Mouse (Mus musculus) right cerebral cortex, adult 2 months (tissue): Measurements from ENCODE around the gene Tmem97.

Source experiments
- DNase-seq, 2 experiments: peaks; one replicate each; pipeline ENCODE4 v3.0.0; 2021 to 2022; ENCODE audit warnings: low spot score in 2 of 2

Gene Tmem97

DNA sequence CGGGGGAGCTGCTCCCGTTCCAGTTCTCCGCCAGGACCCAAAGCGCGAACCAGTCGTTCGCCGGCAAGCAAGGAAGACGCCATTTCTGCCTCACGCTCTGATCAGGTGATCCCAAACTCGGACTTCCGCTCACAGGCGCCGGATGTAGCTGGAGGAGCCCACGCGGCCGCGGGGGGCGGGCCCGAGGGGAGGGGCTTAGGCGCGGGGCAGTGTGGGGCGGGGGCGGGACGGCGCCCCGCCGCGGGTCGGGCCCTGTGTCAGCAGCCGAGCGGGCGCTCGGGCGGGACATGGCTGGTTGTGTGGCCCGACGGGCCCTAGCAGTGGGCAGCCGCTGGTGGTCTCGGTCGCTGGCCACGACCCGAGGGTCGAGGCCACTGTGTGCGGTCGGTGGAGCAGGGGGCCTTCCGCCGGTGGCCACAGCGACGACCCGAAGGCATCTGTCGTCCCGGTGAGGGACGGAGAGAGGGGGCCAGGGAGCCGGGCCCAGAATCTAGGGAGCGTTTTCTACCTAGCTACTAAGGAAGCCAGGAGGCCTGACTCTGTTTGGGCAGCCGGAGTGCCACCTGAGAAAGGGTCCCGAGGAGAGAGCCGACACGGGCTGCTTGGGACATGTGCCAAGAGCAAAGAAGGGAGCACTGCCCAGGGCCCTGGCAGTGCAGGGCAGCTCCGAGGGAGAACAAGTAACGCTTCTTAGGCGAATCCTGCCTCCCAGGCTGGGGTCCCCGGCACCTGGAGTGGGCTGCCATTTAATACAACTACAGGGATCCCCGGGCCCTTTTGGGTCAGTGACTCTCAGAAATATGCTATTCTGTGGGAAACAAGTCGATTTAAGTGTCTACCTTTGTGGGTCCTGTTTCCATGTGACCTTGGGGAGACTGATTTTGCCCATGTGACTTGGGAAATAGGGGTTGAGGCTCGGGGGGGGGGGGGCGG is 38.3 kb downstream of the Tmem97 start, which contains the start of the genes Tmem199 and Poldip2:
Gene Tmem199 (minus strand): TSS at position 148 of the 933 bp plus-strand sequence.
Gene Poldip2 (plus strand): TSS at position 169 of the 933 bp plus-strand sequence.
- DNase-seq: peak; percentile 85 to 89

DNA sequence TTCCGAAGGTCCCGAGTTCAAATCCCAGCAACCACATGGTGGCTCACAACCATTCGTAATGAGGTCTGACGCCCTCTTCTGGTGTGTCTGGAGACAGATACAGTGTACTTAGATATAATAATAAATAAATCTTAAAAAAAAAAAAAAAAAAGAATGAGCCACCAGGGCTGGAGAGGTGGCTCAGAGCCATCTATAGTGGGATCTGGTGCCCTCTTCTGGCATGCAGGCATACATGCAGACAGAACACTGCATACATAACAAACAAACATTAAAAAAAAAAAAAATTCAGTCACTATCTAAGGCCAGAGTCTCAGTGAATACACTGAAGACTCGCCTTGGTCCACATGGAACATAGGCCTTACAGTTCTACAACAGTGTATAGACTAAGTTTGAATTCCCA is 41.4 kb downstream of the Tmem97 start:
- DNase-seq: no peak

GRCm38 (mm10) chr11:78505430-78505829 is 45.1 kb downstream of the Tmem97 start:
- no peak for DNase-seq

- no peak for DNase-seq
Observed at GRCm38 (mm10) chr11:78502909-78503650, 47.5 kb downstream of the Tmem97 start, which contains the start of gene Sebox. Gene Sebox, plus strand, starts transcription at chr11:78503447.

GRCm38 (mm10) chr11:78501529-78501928 is 49.0 kb downstream of the Tmem97 start:
- no peak for DNase-seq

- DNase-seq: no peak
Observed at GRCm38 (mm10) chr11:78500623-78501202, 49.9 kb downstream of the Tmem97 start.

DNA sequence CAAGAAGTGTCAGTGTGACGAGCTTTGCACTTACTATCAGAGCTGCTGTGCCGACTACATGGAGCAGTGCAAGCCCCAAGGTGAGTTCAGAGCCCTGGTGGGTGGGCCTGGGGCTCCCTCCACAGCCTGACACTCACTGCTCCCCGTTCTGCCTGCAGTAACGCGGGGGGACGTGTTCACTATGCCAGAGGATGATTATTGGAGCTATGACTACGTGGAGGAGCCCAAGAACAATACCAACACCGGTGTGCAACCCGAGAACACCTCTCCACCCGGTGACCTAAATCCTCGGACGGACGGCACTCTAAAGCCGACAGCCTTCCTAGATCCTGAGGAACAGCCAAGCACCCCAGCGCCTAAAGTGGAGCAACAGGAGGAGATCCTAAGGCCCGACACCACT is 51.0 kb downstream of the Tmem97 start:
- DNase-seq: no peak

- DNase-seq: no peak
Observed at GRCm38 (mm10) chr11:78499004-78499403, 51.6 kb downstream of the Tmem97 start, which contains the start of gene Vtn. Gene Vtn, plus strand, starts transcription at chr11:78499091.

- peak; percentile 95 for DNase-seq
Observed at GRCm38 (mm10) chr11:78497544-78498522, 52.7 kb downstream of the Tmem97 start, which contains the start of gene Sarm1. Gene Sarm1, minus strand, starts transcription at chr11:78497754.

DNA sequence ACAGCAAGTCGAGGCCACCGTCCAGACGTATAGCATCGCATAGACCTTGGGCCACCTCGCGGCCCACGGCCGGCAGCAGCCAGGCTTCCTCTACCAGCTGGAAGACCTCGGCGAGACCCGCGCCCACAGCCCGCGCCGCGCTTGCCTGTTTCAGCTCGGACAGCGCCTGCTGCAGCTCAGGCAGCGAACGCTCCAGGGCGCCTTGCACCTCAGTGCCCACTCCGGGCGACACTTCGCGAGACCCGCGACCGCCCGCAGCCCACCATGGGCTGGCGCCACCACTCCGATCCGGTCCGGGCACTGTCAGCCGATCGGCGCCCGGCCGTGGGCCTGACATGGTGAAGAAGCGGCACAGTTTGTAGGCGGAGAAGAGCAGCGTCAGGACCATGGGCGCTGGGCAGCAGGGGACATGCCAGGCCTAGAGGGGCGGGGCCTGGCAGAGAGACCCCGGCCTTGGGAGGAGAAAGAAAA is 53.5 kb downstream of the Tmem97 start:
- peak; percentile 50 to 58 for DNase-seq

GRCm38 (mm10) chr11:78495904-78496303 is 54.7 kb downstream of the Tmem97 start:
- peak in 1 of 2 experiments; percentile 12 for DNase-seq
